Mouse (Mus musculus) CH12.LX (cell line): ENCODE results near the gene Mrpl16. TPM values are rescaled to one million over a fixed set of nuclear protein-coding genes. Genes with fewer than 3 reads are reported as not detected.

Experiments used
- DNase-seq: peaks from one replicate; pipeline ENCODE4 v3.0.0-alpha.2; 2013; ENCODE audit errors: extremely low read depth
- H3K27ac ChIP-seq: 2 replicates; pipeline ENCODE4 v1.5.1; 2012; ENCODE audit warnings: low read depth, mild to moderate bottlenecking, control low read depth, moderate library complexity; ENCODE audit not compliant: insufficient read depth
- H3K27me3 ChIP-seq: replicated peaks from 2 replicates; pipeline ENCODE3; 2012; ENCODE audit warnings: inconsistent platforms
- H3K36me3 ChIP-seq, 2 experiments: replicated peaks in 1 of 2; 2 replicates each; pipeline versions ENCODE3 to v1.6.1; 2012; ENCODE audit warnings: inconsistent platforms in 1 of 2, low read length in 1 of 2, mild to moderate bottlenecking in 1 of 2, mixed read lengths in 1 of 2, moderate library complexity in 1 of 2; ENCODE audit not compliant: control insufficient read depth in 1 of 2, insufficient read depth in 1 of 2
- H3K4me1 ChIP-seq, 2 experiments: 2 replicates each; pipeline ENCODE4 v1.6.1; 2012; ENCODE audit warnings: inconsistent platforms in 1 of 2, moderate library complexity in 1 of 2; ENCODE audit not compliant: insufficient read depth in 2 of 2, control insufficient read depth in 1 of 2
- H3K4me2 ChIP-seq: 2 replicates; pipeline ENCODE4 v1.6.1; 2012; ENCODE audit warnings: low read depth, mild to moderate bottlenecking, control low read depth; ENCODE audit not compliant: poor library complexity, insufficient read depth, severe bottlenecking
- H3K4me3 ChIP-seq, 3 experiments: fragments of 150-350 bp in 1 of 3; sonication (generic) in 1 of 3; replicated peaks in 1 of 3; 2 replicates each; pipeline versions ENCODE3 to v1.5.1; 2011 to 2012; ENCODE audit warnings: low read depth in 2 of 3, low read length in 2 of 3, mild to moderate bottlenecking in 2 of 3, moderate library complexity in 2 of 3, control low read depth in 1 of 3, improper control_type of control experiment in 1 of 3, inconsistent platforms in 1 of 3, mixed read lengths in 1 of 3; ENCODE audit not compliant: poor library complexity in 1 of 3
- H3K79me2 ChIP-seq: replicated peaks from 2 replicates; pipeline ENCODE4 v1.6.1; 2012; ENCODE audit warnings: mild to moderate bottlenecking, moderate library complexity; ENCODE audit not compliant: control insufficient read depth, poor library complexity, insufficient read depth, severe bottlenecking; ENCODE audit errors: extremely low read depth
- H3K9ac ChIP-seq: 2 replicates; pipeline ENCODE4 v1.6.1; 2012; ENCODE audit warnings: low read depth, mild to moderate bottlenecking, control low read depth, moderate library complexity; ENCODE audit not compliant: insufficient read depth
- H3K9me3 ChIP-seq: replicated peaks from 2 replicates; pipeline ENCODE3; 2012; ENCODE audit warnings: low read length, inconsistent platforms, mixed read lengths
- BHLHE40 ChIP-seq: IDR thresholded peaks from 2 replicates; pipeline ENCODE4 v1.6.1; 2011; ENCODE audit warnings: mild to moderate bottlenecking, low read depth, low read length, improper control_type of control experiment
- CTCF ChIP-seq, 2 experiments: IDR thresholded peaks in 1 of 2; conservative IDR thresholded peaks in 1 of 2; 2 replicates each; pipeline ENCODE4 v1.5.1; 2011 to 2012; ENCODE audit warnings: low read depth in 2 of 2, low read length in 2 of 2, improper control_type of control experiment in 1 of 2, inconsistent platforms in 1 of 2, mild to moderate bottlenecking in 1 of 2, moderate library complexity in 1 of 2
- ELF1 ChIP-seq: IDR thresholded peaks from 2 replicates; pipeline ENCODE4 v1.6.1; 2014; ENCODE audit warnings: low read depth, mild to moderate bottlenecking, inconsistent platforms, low read length, improper control_type of control experiment
- ETS1 ChIP-seq: conservative IDR thresholded peaks from 2 replicates; pipeline ENCODE4 v1.6.1; 2012; ENCODE audit warnings: low read depth, mild to moderate bottlenecking, inconsistent platforms, low read length, improper control_type of control experiment, moderate library complexity
- JUN ChIP-seq: IDR thresholded peaks from 2 replicates; pipeline ENCODE4 v1.6.1; 2011; ENCODE audit warnings: low read depth, mild to moderate bottlenecking, low read length, improper control_type of control experiment, moderate library complexity; ENCODE audit not compliant: insufficient read depth
- JUND ChIP-seq: conservative IDR thresholded peaks from 2 replicates; pipeline ENCODE4 v1.6.1; 2011; ENCODE audit warnings: low read depth, low read length, improper control_type of control experiment
- MAFK ChIP-seq: IDR thresholded peaks from 2 replicates; pipeline ENCODE4 v1.6.1; 2011; ENCODE audit warnings: low read length, improper control_type of control experiment; ENCODE audit not compliant: insufficient replicate concordance
- MAX ChIP-seq: IDR thresholded peaks from 2 replicates; pipeline ENCODE4 v1.6.1; 2011; ENCODE audit warnings: low read length, improper control_type of control experiment
- MAZ ChIP-seq: IDR thresholded peaks from 2 replicates; pipeline ENCODE4 v1.6.1; 2012; ENCODE audit warnings: low read depth, mild to moderate bottlenecking, inconsistent platforms, low read length, improper control_type of control experiment, moderate library complexity
- MXI1 ChIP-seq: IDR thresholded peaks from 2 replicates; pipeline ENCODE4 v1.6.1; 2011; ENCODE audit warnings: mild to moderate bottlenecking, low read depth, low read length, improper control_type of control experiment
- NRF1 ChIP-seq: IDR thresholded peaks from 2 replicates; pipeline ENCODE4 v1.6.1; 2014; ENCODE audit warnings: low read depth, mild to moderate bottlenecking, inconsistent platforms, low read length, improper control_type of control experiment, moderate library complexity
- PAX5 ChIP-seq: IDR thresholded peaks from 2 replicates; pipeline ENCODE4 v1.6.1; 2012; ENCODE audit warnings: low read length, inconsistent platforms, mixed read lengths
- POLR2AphosphoS2 ChIP-seq: IDR thresholded peaks from 2 replicates; pipeline ENCODE4 v1.6.1; 2011; ENCODE audit warnings: low read depth, low read length, improper control_type of control experiment
- SIN3A ChIP-seq: IDR thresholded peaks from 2 replicates; pipeline ENCODE4 v1.6.1; 2012; ENCODE audit warnings: low read length, improper control_type of control experiment, inconsistent platforms
- TCF12 ChIP-seq: IDR thresholded peaks from 2 replicates; pipeline ENCODE4 v1.6.1; 2014; ENCODE audit warnings: low read depth, mild to moderate bottlenecking, inconsistent platforms, low read length, improper control_type of control experiment
- USF2 ChIP-seq: conservative IDR thresholded peaks from 2 replicates; pipeline ENCODE4 v1.6.1; 2011; ENCODE audit warnings: low read depth, low read length, improper control_type of control experiment
- ZMIZ1 ChIP-seq: IDR thresholded peaks from 2 replicates; pipeline ENCODE4 v1.6.1; 2012; ENCODE audit warnings: low read depth, mild to moderate bottlenecking, inconsistent platforms, low read length, improper control_type of control experiment
- dilution Hi-C: fragments of 300-500 bp; cut with MboI; formaldehyde crosslinking; loops from 2 replicates; pipeline ENCODE4 v1.14.3; 2020; ENCODE audit warnings: low sequenced_read_pairs; ENCODE audit not compliant: extremely low pct_unique_long_range_greater_than_20kb, extremely low pct_ligation_motif_present
- in situ Hi-C: fragments of 300-500 bp; cut with MboI; formaldehyde crosslinking; loops from 3 replicates; pipeline ENCODE4 v1.14.3; 2019; ENCODE audit warnings: low sequenced_read_pairs, low pct_ligation_motif_present, low pct_unique_long_range_greater_than_20kb, mixed read lengths
- polyA plus RNA-seq: library from polyadenylated mRNA; unstranded; fragments of >175 nt; gene quantifications from 2 replicates; pipeline ENCODE4 v1.2.1, GENCODE M21; 2012; ENCODE audit warnings: low read depth; ENCODE audit not compliant: insufficient read length
- total RNA-seq, 2 experiments: library from RNA; depleted of rRNA; stranded (reverse); fragments of 300-350 nt in 1 of 2; fragments of >200 nt in 1 of 2; gene quantifications; 2 replicates each; pipeline ENCODE4 v1.2.3; 2012 to 2014

Gene Mrpl16
- total and polyA plus RNA-seq, 3 experiments: 61.8 to 77.3 (median 72.8) TPM

DNA sequence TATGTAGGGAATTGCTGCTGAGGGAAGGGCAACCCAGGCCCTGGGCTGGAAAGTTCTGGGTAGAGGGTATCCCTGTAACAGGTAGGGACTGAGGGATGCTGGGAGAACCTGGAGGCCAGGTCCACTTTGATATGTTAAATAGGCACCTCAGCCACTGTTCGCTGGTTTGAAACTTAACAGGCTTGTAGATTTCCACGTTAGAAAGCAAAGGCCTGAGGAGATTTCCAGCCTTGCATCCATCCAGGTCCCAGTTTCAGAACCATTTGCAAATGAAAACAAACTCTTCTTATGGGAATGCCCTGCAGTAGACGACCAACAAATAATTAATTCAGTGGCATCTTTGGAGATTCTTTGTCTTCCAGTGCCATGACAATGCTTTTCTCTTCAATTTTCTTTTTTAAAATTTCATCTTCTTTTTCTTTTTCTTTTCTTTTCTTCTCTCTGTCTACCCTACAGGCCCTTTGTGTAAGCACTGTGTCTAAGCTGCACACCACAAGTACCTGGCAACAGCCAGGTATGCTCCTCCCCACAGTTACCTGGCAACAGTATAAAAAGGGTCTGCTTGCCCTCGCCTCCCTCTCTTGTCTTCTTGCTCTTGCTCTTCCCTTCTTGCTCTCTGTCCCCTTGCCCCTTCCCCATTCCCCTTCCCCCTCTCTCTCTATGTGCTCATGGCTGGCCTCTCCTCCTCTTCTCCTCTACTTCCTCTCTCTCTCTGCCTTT is 53.3 kb downstream of the Mrpl16 start:
- in situ Hi-C loops: no loop called here
- dilution Hi-C loops: no loop called here
- TF ChIP-seq MAFK (no peak), SIN3A (no peak), ETS1 (no peak), MAZ (no peak), CTCF (conservative IDR thresholded peaks at IDR 0.05 in 1 of 2, IDR thresholded peaks at IDR 0.05 in 1 of 2; ENCODE audit: low read depth in 2 of 2, low read length in 2 of 2) (no peak), USF2 (no peak), TCF12 (no peak), ZMIZ1 (no peak), POLR2AphosphoS2 (no peak), PAX5 (no peak), ELF1 (no peak), JUN (no peak), MXI1 (no peak), NRF1 (no peak), JUND (no peak), MAX (no peak), BHLHE40 (no peak)
- no peak overlapping the region for H3K4me3 ChIP-seq
- no peak overlapping the region for H3K9ac ChIP-seq
- no peak for DNase-seq
- no peaks in the 10 kb centered on the region for H3K79me2 ChIP-seq
- H3K36me3 ChIP-seq: no peaks in the 10 kb centered on the region
- H3K9me3 ChIP-seq: no peaks in the 10 kb centered on the region
- H3K27me3 ChIP-seq: peaks cover 21% of the 10 kb centered on the region
- H3K4me1 ChIP-seq: peaks cover 0 to 10% of the 10 kb centered on the region in 2 experiments; a peak in 1 of 4 replicates
- no peak overlapping the region for H3K27ac ChIP-seq
- H3K4me2 ChIP-seq: no peak overlapping the region

Other genes starting within 250 kb of the Mrpl16 start
- not detected in 2 replicates for gene Ms4a4d, start 233.6 kb upstream of the Mrpl16 start, total RNA-seq (2012; rRNA removed)
- gene Ms4a4d, start 233.6 kb upstream of the Mrpl16 start, total RNA-seq (2014; rRNA removed): not detected in 2 replicates
- gene Ms4a4d, start 233.6 kb upstream of the Mrpl16 start, polyA plus RNA-seq: not detected in 2 replicates
- 2.3 and 2.7 TPM in 2 replicates for gene Ms4a6d, start 165.5 kb upstream of the Mrpl16 start, total RNA-seq (2012; rRNA removed)
- 3.3 and 5.4 TPM in 2 replicates for gene Ms4a6d, start 165.5 kb upstream of the Mrpl16 start, total RNA-seq (2014; rRNA removed)
- gene Ms4a6d, start 165.5 kb upstream of the Mrpl16 start, polyA plus RNA-seq: 2.7 and 2.8 TPM in 2 replicates
- 0.21 TPM in 2 replicates for gene Ms4a2, start 146.7 kb upstream of the Mrpl16 start, total RNA-seq (2012; rRNA removed)
- 0.39 and 0.73 TPM in 2 replicates for gene Ms4a2, start 146.7 kb upstream of the Mrpl16 start, total RNA-seq (2014; rRNA removed)
- gene Ms4a2, start 146.7 kb upstream of the Mrpl16 start, polyA plus RNA-seq: 0.18 and 0.53 TPM in 2 replicates
- gene Ms4a3, start 129.5 kb upstream of the Mrpl16 start, total RNA-seq (2012; rRNA removed): 0.34 and 0.59 TPM in 2 replicates
- 0.63 and 0.70 TPM in 2 replicates for gene Ms4a3, start 129.5 kb upstream of the Mrpl16 start, total RNA-seq (2014; rRNA removed)
- gene Ms4a3, start 129.5 kb upstream of the Mrpl16 start, polyA plus RNA-seq: 0.51 and 0.91 TPM in 2 replicates
- 2.6 and 2.7 TPM in 2 replicates for gene Oosp2, start 109.8 kb upstream of the Mrpl16 start, total RNA-seq (2012; rRNA removed)
- 8.1 and 14.1 TPM in 2 replicates for gene Oosp2, start 109.8 kb upstream of the Mrpl16 start, total RNA-seq (2014; rRNA removed)
- gene Oosp2, start 109.8 kb upstream of the Mrpl16 start, polyA plus RNA-seq: 5.1 and 5.2 TPM in 2 replicates
- gene Oosp1, start 79.2 kb upstream of the Mrpl16 start, total RNA-seq (2012; rRNA removed): 43.9 and 49.5 TPM in 2 replicates
- gene Oosp1, start 79.2 kb upstream of the Mrpl16 start, total RNA-seq (2014; rRNA removed): 116 and 125 TPM in 2 replicates
- gene Oosp1, start 79.2 kb upstream of the Mrpl16 start, polyA plus RNA-seq: 45.9 and 58.6 TPM in 2 replicates
- not detected in 2 replicates for gene Oosp3, start 73.3 kb upstream of the Mrpl16 start, total RNA-seq (2012; rRNA removed)
- not detected in 2 replicates for gene Oosp3, start 73.3 kb upstream of the Mrpl16 start, total RNA-seq (2014; rRNA removed)
- not detected in 2 replicates for gene Oosp3, start 73.3 kb upstream of the Mrpl16 start, polyA plus RNA-seq
- gene Gif, start 22.8 kb upstream of the Mrpl16 start, total RNA-seq (2012; rRNA removed): 0.08 and 0.21 TPM in 2 replicates
- gene Gif, start 22.8 kb upstream of the Mrpl16 start, total RNA-seq (2014; rRNA removed): 0.20 and 0.28 TPM in 2 replicates
- gene Gif, start 22.8 kb upstream of the Mrpl16 start, polyA plus RNA-seq: 0.24 and 0.26 TPM in 2 replicates
- 0.84 and 1.4 TPM in 2 replicates for gene Stx3, start 49.0 kb downstream of the Mrpl16 start, total RNA-seq (2012; rRNA removed)
- gene Stx3, start 49.0 kb downstream of the Mrpl16 start, total RNA-seq (2014; rRNA removed): 0.16 TPM in 1 of 2 replicates, not detected in the other
- gene Stx3, start 49.0 kb downstream of the Mrpl16 start, polyA plus RNA-seq: 4.7 and 5.0 TPM in 2 replicates
- not detected in 2 replicates for gene Olfr1417, start 68.8 kb downstream of the Mrpl16 start, total RNA-seq (2012; rRNA removed)
- gene Olfr1417, start 68.8 kb downstream of the Mrpl16 start, total RNA-seq (2014; rRNA removed): not detected in 2 replicates
- not detected in 2 replicates for gene Olfr1417, start 68.8 kb downstream of the Mrpl16 start, polyA plus RNA-seq
- not detected in 2 replicates for gene Olfr1418, start 90.7 kb downstream of the Mrpl16 start, total RNA-seq (2012; rRNA removed)
- not detected in 2 replicates for gene Olfr1418, start 90.7 kb downstream of the Mrpl16 start, total RNA-seq (2014; rRNA removed)
- gene Olfr1418, start 90.7 kb downstream of the Mrpl16 start, polyA plus RNA-seq: not detected in 2 replicates
- not detected in 2 replicates for gene Olfr1419, start 104.7 kb downstream of the Mrpl16 start, total RNA-seq (2012; rRNA removed)
- gene Olfr1419, start 104.7 kb downstream of the Mrpl16 start, total RNA-seq (2014; rRNA removed): not detected in 2 replicates
- gene Olfr1419, start 104.7 kb downstream of the Mrpl16 start, polyA plus RNA-seq: not detected in 2 replicates
- gene Olfr1420, start 116.2 kb downstream of the Mrpl16 start, total RNA-seq (2012; rRNA removed): not detected in 2 replicates
- gene Olfr1420, start 116.2 kb downstream of the Mrpl16 start, total RNA-seq (2014; rRNA removed): not detected in 2 replicates
- gene Olfr1420, start 116.2 kb downstream of the Mrpl16 start, polyA plus RNA-seq: not detected in 2 replicates
- 8.2 and 8.5 TPM in 2 replicates for gene Patl1, start 142.0 kb downstream of the Mrpl16 start, total RNA-seq (2012; rRNA removed)
- 10.0 and 12.0 TPM in 2 replicates for gene Patl1, start 142.0 kb downstream of the Mrpl16 start, total RNA-seq (2014; rRNA removed)
- 35.9 and 40.8 TPM in 2 replicates for gene Patl1, start 142.0 kb downstream of the Mrpl16 start, polyA plus RNA-seq
- gene Osbp, start 195.6 kb downstream of the Mrpl16 start, total RNA-seq (2012; rRNA removed): 17.7 and 20.6 TPM in 2 replicates
- 21.1 and 21.4 TPM in 2 replicates for gene Osbp, start 195.6 kb downstream of the Mrpl16 start, total RNA-seq (2014; rRNA removed)
- 24.7 and 25.0 TPM in 2 replicates for gene Osbp, start 195.6 kb downstream of the Mrpl16 start, polyA plus RNA-seq